Mouse (Mus musculus) heart, embryonic 14.5 days (tissue): ENCODE measurements around the gene Casc4. TPM values are rescaled to one million over a fixed set of nuclear protein-coding genes. Genes with fewer than 3 reads are reported as not detected.

Experiments used
- ATAC-seq: fragments of 200-750 bp; cut with Nextera tagmentation; 2 replicates; pipeline ENCODE4 v1.8.0; 2017; ENCODE audit warnings: low read depth, moderate TSS enrichment; ENCODE audit not compliant: insufficient number of reproducible peaks, insufficient read depth, low FRiP score
- H3K27ac ChIP-seq, 2 experiments: fragments of 200-500 bp in 1 of 2; fragments of 300-500 bp in 1 of 2; sonication (generic) in 1 of 2; replicated peaks in 1 of 2; 2 replicates each; pipeline ENCODE4 v1.5.1; 2012 to 2014; ENCODE audit warnings: low read depth in 2 of 2, low read length in 2 of 2, control low read depth in 1 of 2, mild to moderate bottlenecking in 1 of 2, mixed read lengths in 1 of 2; ENCODE audit not compliant: control insufficient read depth in 1 of 2, insufficient read depth in 1 of 2
- H3K27me3 ChIP-seq: fragments of 300-500 bp; sonication (generic); 2 replicates; pipeline ENCODE4 v1.6.1; 2014; ENCODE audit warnings: mild to moderate bottlenecking, low read length, control low read depth; ENCODE audit not compliant: control insufficient read depth, insufficient read depth
- H3K36me3 ChIP-seq: fragments of 300-500 bp; sonication (generic); 2 replicates; pipeline ENCODE4 v1.6.1; 2014; ENCODE audit warnings: mild to moderate bottlenecking, control low read depth, low read length, mixed read lengths; ENCODE audit not compliant: control insufficient read depth, insufficient read depth
- H3K4me1 ChIP-seq, 2 experiments: fragments of 200-500 bp in 1 of 2; fragments of 300-500 bp in 1 of 2; sonication (generic) in 1 of 2; 2 replicates each; pipeline ENCODE4 v1.6.1; 2012 to 2014; ENCODE audit warnings: low read length in 2 of 2, control low read depth in 1 of 2, mixed read lengths in 1 of 2; ENCODE audit not compliant: control insufficient read depth in 2 of 2, insufficient read depth in 2 of 2
- H3K4me2 ChIP-seq: fragments of 300-500 bp; sonication (generic); 2 replicates; pipeline ENCODE4 v1.6.1; 2014; ENCODE audit warnings: mild to moderate bottlenecking, low read length
- H3K4me3 ChIP-seq, 2 experiments: fragments of 200-500 bp in 1 of 2; fragments of 300-500 bp in 1 of 2; sonication (generic) in 1 of 2; 2 replicates each; pipeline ENCODE4 v1.5.1; 2012 to 2014; ENCODE audit warnings: low read length in 2 of 2, mild to moderate bottlenecking in 2 of 2, control low read depth in 1 of 2, low read depth in 1 of 2, moderate library complexity in 1 of 2; ENCODE audit not compliant: control insufficient read depth in 1 of 2, insufficient read depth in 1 of 2
- H3K9ac ChIP-seq: fragments of 300-500 bp; sonication (generic); 2 replicates; pipeline ENCODE4 v1.6.1; 2014; ENCODE audit warnings: mild to moderate bottlenecking, low read length
- H3K9me3 ChIP-seq: fragments of 300-500 bp; sonication (generic); 2 replicates; pipeline ENCODE4 v1.6.1; 2016; ENCODE audit warnings: low read length, control low read depth; ENCODE audit not compliant: control insufficient read depth
- WGBS: fragments of 180-500 bp; shearing (Covaris S2); extraction: QIAGEN DNeasy Blood & Tissue Kit; methylation state at CpG from one replicate; pipeline ENCODE4 v1.1.7; 2014; 5-methylcytosine and 5-hydroxymethylcytosine counted together
- polyA plus RNA-seq: library from polyadenylated mRNA; unstranded; fragments of >200 nt; fragmentation: Nextera tagmentation; extraction: Ambion mirVana; gene quantifications from 2 replicates; pipeline ENCODE4 v1.2.1, GENCODE M21; 2014

The Casc4 gene
- polyA plus RNA-seq, 1 experiment from 2014 or later: 16.4 TPM

DNA sequence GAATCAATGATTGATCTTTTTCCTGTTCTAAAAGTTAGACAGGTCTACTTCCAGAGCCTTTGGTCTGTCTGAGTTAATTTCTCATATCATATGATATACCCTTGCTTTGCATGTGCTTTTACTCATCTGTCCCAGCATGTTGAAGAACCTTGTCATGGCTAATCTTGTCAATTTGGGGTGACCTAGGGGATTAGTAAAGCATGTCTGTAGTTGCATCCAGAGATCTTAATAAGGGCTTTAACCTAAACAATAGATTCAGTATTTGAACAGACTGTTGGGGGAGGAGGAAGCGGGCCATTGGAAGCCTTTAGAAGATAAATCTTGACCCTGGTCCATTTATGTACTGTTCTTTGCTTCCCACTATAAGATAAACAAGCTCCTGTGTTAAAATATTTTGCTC is 12.7 kb downstream of the Casc4 start:
- Histone ChIP-seq H3K9ac (no peak overlapping the region), H3K4me1 (no peaks in the 10 kb centered on the region), H3K27ac (no peak overlapping the region), H3K4me3 (no peak overlapping the region), H3K27me3 (no peaks in the 10 kb centered on the region), H3K9me3 (no peaks in the 10 kb centered on the region), H3K36me3 (no peaks in the 10 kb centered on the region), H3K4me2 (no peak overlapping the region)
- 80% methylated on average over 1 of the region's 1 CpGs for WGBS
- no peak for ATAC-seq

- Histone ChIP-seq H3K4me1 (no peaks in the 10 kb centered on the region), H3K9ac (no peak overlapping the region), H3K9me3 (no peaks in the 10 kb centered on the region), H3K27ac (no peak overlapping the region), H3K4me2 (no peak overlapping the region), H3K4me3 (no peak overlapping the region), H3K27me3 (no peaks in the 10 kb centered on the region), H3K36me3 (no peaks in the 10 kb centered on the region)
- no peak for ATAC-seq
- WGBS: 60% methylated on average over 1 of the region's 1 CpGs
Observed at GRCm38 (mm10) chr2:121885509-121886106, 18.8 kb downstream of the Casc4 start.

DNA sequence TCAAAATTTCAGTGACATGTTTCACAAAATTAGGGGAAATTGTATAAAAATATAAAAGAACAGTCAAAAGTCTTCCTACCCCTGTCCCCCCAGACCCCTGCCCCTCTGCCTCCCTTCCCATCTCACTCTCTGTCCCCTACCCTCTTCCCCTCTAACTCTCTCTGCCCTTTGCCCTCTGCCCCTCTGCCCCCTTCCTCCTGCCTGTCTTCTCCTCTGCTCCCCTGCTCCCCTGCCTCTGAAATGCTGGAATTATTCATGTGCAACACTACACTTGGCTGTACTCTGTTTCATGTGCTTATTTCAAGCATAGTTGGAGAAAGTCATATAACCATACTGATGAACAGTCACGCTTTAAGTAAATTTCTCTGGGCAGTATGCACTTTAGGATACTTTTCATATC is 19.6 kb downstream of the Casc4 start:
- no peak overlapping the region for H3K4me2 ChIP-seq
- H3K27ac ChIP-seq: no peak overlapping the region
- H3K4me1 ChIP-seq: no peaks in the 10 kb centered on the region
- 96% methylated on average over 1 of the region's 1 CpGs for WGBS
- ATAC-seq: no peak
- H3K36me3 ChIP-seq: no peaks in the 10 kb centered on the region
- H3K4me3 ChIP-seq: no peak overlapping the region
- no peaks in the 10 kb centered on the region for H3K27me3 ChIP-seq
- no peak overlapping the region for H3K9ac ChIP-seq
- H3K9me3 ChIP-seq: no peaks in the 10 kb centered on the region

DNA sequence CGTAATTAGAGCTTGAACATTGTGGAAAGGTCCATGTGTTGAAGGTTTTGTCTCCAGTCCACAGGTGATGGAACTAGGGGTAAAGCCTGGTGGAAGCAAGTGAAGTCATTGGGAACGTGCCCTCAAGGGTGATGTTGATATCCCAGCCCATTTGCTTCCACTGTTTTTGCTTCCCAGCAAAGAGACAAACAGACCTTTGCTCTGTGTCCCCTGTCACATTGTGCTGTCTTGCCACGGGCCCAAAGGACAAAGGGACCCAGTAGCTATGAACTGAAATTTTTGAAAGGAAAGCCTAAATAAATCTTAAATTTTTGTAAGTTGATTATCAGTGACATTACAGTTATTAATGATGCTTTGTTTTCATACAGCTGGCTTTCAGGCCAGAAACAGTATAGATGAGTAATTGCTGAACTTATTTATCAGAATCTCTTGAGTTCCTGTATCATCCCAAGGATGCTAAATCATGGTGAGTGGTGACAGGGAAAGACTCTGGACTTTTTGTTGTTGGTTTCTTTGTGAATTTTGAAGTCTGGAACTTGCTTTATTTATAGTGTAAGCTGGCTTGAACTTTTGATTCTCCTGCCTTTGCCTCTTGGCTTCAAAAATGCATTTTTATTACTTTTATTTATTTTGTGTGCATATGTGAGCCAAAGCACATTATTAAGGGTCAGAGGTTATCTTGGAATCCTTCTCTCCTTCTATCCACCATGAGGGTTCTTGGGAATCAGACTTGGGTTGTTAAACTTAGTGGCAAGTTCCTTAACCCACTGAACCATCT is 22.1 kb downstream of the Casc4 start:
- no peak overlapping the region for H3K9ac ChIP-seq
- H3K9me3 ChIP-seq: no peaks in the 10 kb centered on the region; the same call in 1 of the 2 replicates
- no peak for ATAC-seq
- H3K4me3 ChIP-seq: no peak overlapping the region
- H3K27me3 ChIP-seq: no peaks in the 10 kb centered on the region
- no peaks in the 10 kb centered on the region for H3K36me3 ChIP-seq
- WGBS: 83% methylated on average over 3 of the region's 3 CpGs
- no peaks in the 10 kb centered on the region for H3K4me1 ChIP-seq
- H3K4me2 ChIP-seq: no peak overlapping the region
- H3K27ac ChIP-seq: no peak overlapping the region

GRCm38 (mm10) chr2:121895261-121895660 is 28.5 kb downstream of the Casc4 start:
- WGBS: 85% methylated on average over 2 of the region's 2 CpGs
- ATAC-seq: no peak

DNA sequence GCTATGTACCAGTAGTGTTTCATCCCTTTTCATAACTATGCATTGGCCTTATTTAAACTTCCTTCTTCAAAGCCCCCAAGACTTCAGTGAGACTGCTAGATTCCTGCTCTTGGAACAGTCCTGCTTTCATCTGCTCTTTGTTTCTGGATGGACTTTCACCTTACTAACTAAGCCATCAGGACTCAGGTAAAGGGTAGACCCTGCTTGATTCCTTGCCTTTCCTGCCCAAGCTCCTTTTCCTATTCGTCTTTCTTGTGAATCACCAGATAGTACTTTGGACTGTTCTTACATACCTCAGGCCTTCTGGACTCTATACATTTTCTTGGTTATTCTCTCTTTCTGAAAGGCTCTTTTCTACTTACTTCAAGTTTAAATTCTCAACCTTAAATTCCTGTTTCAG is 30.1 kb downstream of the Casc4 start:
- ATAC-seq: no peak
- H3K9ac ChIP-seq: no peak overlapping the region
- 83% methylated on average over 1 of the region's 1 CpGs for WGBS

More at GRCm38 (mm10) chr2:121895261-121895660, 28.5 kb downstream of the Casc4 start:
- H3K27ac ChIP-seq: no peak overlapping the region
- H3K36me3 ChIP-seq: no peaks in the 10 kb centered on the region
- H3K4me2 ChIP-seq: no peak overlapping the region
- H3K27me3 ChIP-seq: no peaks in the 10 kb centered on the region
- no peak overlapping the region for H3K4me3 ChIP-seq
- H3K9ac ChIP-seq: no peak overlapping the region
- no peaks in the 10 kb centered on the region; the same call in 1 of the 2 replicates for H3K9me3 ChIP-seq
- no peaks in the 10 kb centered on the region for H3K4me1 ChIP-seq

DNA sequence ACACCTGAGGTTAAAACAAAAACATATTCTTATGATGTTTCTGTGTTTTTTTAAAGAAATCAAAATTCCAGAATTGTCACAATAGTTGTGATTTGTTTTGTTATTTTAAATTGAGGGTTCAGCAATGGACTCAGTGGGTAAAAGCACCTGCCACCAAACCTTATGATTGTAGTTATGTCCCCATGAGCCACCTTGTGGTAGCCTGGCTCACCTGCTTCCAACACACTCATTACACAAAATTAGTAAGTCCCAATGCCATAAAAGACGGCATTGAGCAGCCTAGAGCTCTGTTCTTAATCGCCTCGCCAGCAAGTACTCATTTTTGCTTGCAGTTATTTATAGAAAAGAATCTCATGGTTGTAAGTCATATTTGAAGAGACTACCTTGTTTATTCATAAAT is 43.2 kb downstream of the Casc4 start:
- no peak overlapping the region for H3K4me2 ChIP-seq
- no peak for ATAC-seq
- no peaks in the 10 kb centered on the region for H3K9me3 ChIP-seq
- no peaks in the 10 kb centered on the region for H3K4me1 ChIP-seq
- H3K9ac ChIP-seq: no peak overlapping the region
- peaks cover 30% of the 10 kb centered on the region for H3K36me3 ChIP-seq
- no peak overlapping the region for H3K4me3 ChIP-seq
- no peaks in the 10 kb centered on the region for H3K27me3 ChIP-seq
- WGBS: 81% methylated on average over 3 of the region's 3 CpGs
- no peak overlapping the region for H3K27ac ChIP-seq

More for the DNA sequence above, 30.1 kb downstream of the Casc4 start:
- Histone ChIP-seq H3K36me3 (0 out of 2 replicates have a peak, but pooled peaks cover 4% of the 10 kb centered on the region), H3K27ac (no peak overlapping the region), H3K27me3 (no peaks in the 10 kb centered on the region), H3K4me3 (no peak overlapping the region), H3K9me3 (no peaks in the 10 kb centered on the region; the same call in 1 of the 2 replicates), H3K4me2 (no peak overlapping the region), H3K4me1 (no peaks in the 10 kb centered on the region)
